Mouse (Mus musculus) testis, adult 2 months (tissue): ENCODE measurements around the gene Nedd9. TPM values are rescaled to one million over a fixed set of nuclear protein-coding genes. Genes with fewer than 3 reads are reported as not detected.

Source experiments
- H3K27ac ChIP-seq: fragments of 200-500 bp; 2 replicates; pipeline ENCODE4 v1.5.1; 2012; ENCODE audit warnings: low read depth, low read length; ENCODE audit not compliant: control insufficient read depth, insufficient read depth
- H3K27me3 ChIP-seq: fragments of 200-500 bp; 2 replicates; pipeline ENCODE4 v1.6.1; 2012; ENCODE audit warnings: mild to moderate bottlenecking, low read length, moderate library complexity; ENCODE audit not compliant: control insufficient read depth, insufficient read depth
- H3K36me3 ChIP-seq: fragments of 200-500 bp; 2 replicates; pipeline ENCODE4 v1.6.1; 2012; ENCODE audit warnings: mild to moderate bottlenecking, low read length; ENCODE audit not compliant: control insufficient read depth, insufficient read depth
- H3K4me1 ChIP-seq: fragments of 200-500 bp; 2 replicates; pipeline ENCODE4 v1.6.1; 2012; ENCODE audit warnings: low read length; ENCODE audit not compliant: control insufficient read depth, insufficient read depth
- H3K4me3 ChIP-seq: fragments of 200-500 bp; 2 replicates; pipeline ENCODE4 v1.5.1; 2012; ENCODE audit warnings: low read depth, mild to moderate bottlenecking, low read length, moderate library complexity, mixed read lengths; ENCODE audit not compliant: control insufficient read depth
- CTCF ChIP-seq: fragments of 200-500 bp; IDR thresholded peaks from 2 replicates; pipeline ENCODE4 v1.5.1; 2012; ENCODE audit warnings: low read depth, mild to moderate bottlenecking, inconsistent platforms, low read length, moderate library complexity; ENCODE audit not compliant: control insufficient read depth, insufficient read depth, insufficient replicate concordance
- POLR2A ChIP-seq: fragments of 200-500 bp; IDR thresholded peaks from 2 replicates; pipeline ENCODE4 v1.6.1; 2012; ENCODE audit warnings: low read depth, mild to moderate bottlenecking, inconsistent platforms, low read length, moderate library complexity; ENCODE audit not compliant: control insufficient read depth
- polyA plus RNA-seq: library from polyadenylated mRNA; depleted of rRNA; stranded (reverse); fragments of >200 nt; gene quantifications from 2 replicates; pipeline ENCODE4 v1.2.3, GENCODE M21; 2012

Nedd9 gene
- polyA plus RNA-seq, 1 experiment: 3.0 TPM

GRCm38 (mm10) chr13:41328481-41328880 lies 158.7 kb downstream of the Nedd9 start:
- Histone ChIP-seq H3K4me1 (no peaks in the 10 kb centered on the region), H3K27me3 (no peaks in the 10 kb centered on the region), H3K4me3 (no peak overlapping the region), H3K36me3 (no peaks in the 10 kb centered on the region), H3K27ac (no peak overlapping the region)
- no peak for TF ChIP-seq CTCF
- TF ChIP-seq POLR2A: no peak

GRCm38 (mm10) chr13:41327546-41327945 lies 159.6 kb downstream of the Nedd9 start:
- no peaks in the 10 kb centered on the region for H3K4me1 ChIP-seq
- no peak overlapping the region for H3K4me3 ChIP-seq
- no peak overlapping the region for H3K27ac ChIP-seq
- TF ChIP-seq CTCF (no peak), POLR2A (no peak)
- no peaks in the 10 kb centered on the region for H3K36me3 ChIP-seq
- H3K27me3 ChIP-seq: no peaks in the 10 kb centered on the region

- Histone ChIP-seq H3K27me3 (no peaks in the 10 kb centered on the region), H3K27ac (no peak overlapping the region), H3K4me1 (no peaks in the 10 kb centered on the region), H3K36me3 (no peaks in the 10 kb centered on the region), H3K4me3 (no peak overlapping the region)
- TF ChIP-seq CTCF (no peak), POLR2A (no peak)
Measured at GRCm38 (mm10) chr13:41326134-41326533, 161.0 kb downstream of the Nedd9 start.

DNA sequence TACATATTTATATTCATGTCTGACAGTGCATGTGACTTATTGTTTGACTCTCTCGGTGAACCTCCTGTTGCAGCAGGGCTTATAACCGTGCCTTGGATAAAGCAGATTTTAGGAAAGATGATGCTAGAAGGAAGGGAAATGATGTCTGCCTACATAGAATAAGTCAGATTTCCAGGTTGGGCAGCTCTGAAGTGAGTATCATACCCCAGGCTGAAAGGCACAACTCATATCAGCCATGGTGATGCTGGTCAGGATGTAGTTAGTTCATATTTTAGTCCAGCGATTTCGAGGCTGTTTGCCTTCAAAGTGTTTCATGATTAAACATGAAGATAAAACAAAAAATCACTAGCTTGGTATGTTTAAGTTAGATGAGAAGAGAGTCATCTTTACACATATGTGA lies 161.8 kb downstream of the Nedd9 start:
- H3K27ac ChIP-seq: no peak overlapping the region
- no peaks in the 10 kb centered on the region for H3K27me3 ChIP-seq
- H3K4me1 ChIP-seq: no peaks in the 10 kb centered on the region
- TF ChIP-seq CTCF: no peak
- TF ChIP-seq POLR2A: no peak
- no peak overlapping the region for H3K4me3 ChIP-seq
- no peaks in the 10 kb centered on the region for H3K36me3 ChIP-seq

- Histone ChIP-seq H3K27me3 (no peaks in the 10 kb centered on the region), H3K4me3 (no peak overlapping the region), H3K27ac (no peak overlapping the region), H3K4me1 (no peaks in the 10 kb centered on the region), H3K36me3 (no peaks in the 10 kb centered on the region)
- TF ChIP-seq CTCF (no peak), POLR2A (no peak)
Measured at GRCm38 (mm10) chr13:41324631-41325030, 162.5 kb downstream of the Nedd9 start.

- TF ChIP-seq CTCF (no peak), POLR2A (no peak)
- Histone ChIP-seq H3K27me3 (no peaks in the 10 kb centered on the region), H3K4me3 (no peak overlapping the region), H3K36me3 (no peaks in the 10 kb centered on the region), H3K27ac (no peak overlapping the region), H3K4me1 (no peaks in the 10 kb centered on the region)
Measured at GRCm38 (mm10) chr13:41321433-41321832, 165.7 kb downstream of the Nedd9 start.

GRCm38 (mm10) chr13:41320749-41321148 lies 166.4 kb downstream of the Nedd9 start:
- H3K4me1 ChIP-seq: no peaks in the 10 kb centered on the region
- no peaks in the 10 kb centered on the region for H3K27me3 ChIP-seq
- no peak overlapping the region for H3K4me3 ChIP-seq
- TF ChIP-seq POLR2A (no peak), CTCF (no peak)
- H3K36me3 ChIP-seq: no peaks in the 10 kb centered on the region
- H3K27ac ChIP-seq: no peak overlapping the region

- Histone ChIP-seq H3K27me3 (no peaks in the 10 kb centered on the region), H3K36me3 (no peaks in the 10 kb centered on the region), H3K4me3 (no peak overlapping the region), H3K27ac (no peak overlapping the region), H3K4me1 (peaks cover 2% of the 10 kb centered on the region; the same call in 1 of the 2 replicates)
- no peak for TF ChIP-seq POLR2A
- TF ChIP-seq CTCF: peak; percentile 36; the same call in 1 of the 2 replicates
Measured at GRCm38 (mm10) chr13:41302716-41303115, 184.4 kb downstream of the Nedd9 start.
